Mouse (Mus musculus) bone marrow, adult 2 months (tissue): ENCODE measurements around the gene Sel1l. TPM values are rescaled to one million over a fixed set of nuclear protein-coding genes. Genes with fewer than 3 reads are reported as not detected.
A peak's percentile ranks its signal among the peaks of the same experiment; 100 is the strongest.

Source experiments
- H3K27ac ChIP-seq: fragments of 200-500 bp; 2 replicates; pipeline ENCODE4 v1.5.1; 2012; ENCODE audit warnings: low read depth, mild to moderate bottlenecking, control low read depth, inconsistent platforms, low read length; ENCODE audit not compliant: control insufficient read depth, poor library complexity, insufficient read depth
- H3K4me1 ChIP-seq: fragments of 200-500 bp; 2 replicates; pipeline ENCODE4 v1.6.1; 2011; ENCODE audit warnings: low read length; ENCODE audit not compliant: control insufficient read depth, insufficient read depth
- H3K4me3 ChIP-seq: fragments of 200-500 bp; replicated peaks from 2 replicates; pipeline ENCODE3; 2011; ENCODE audit warnings: mild to moderate bottlenecking, low read depth, low read length, control low read depth; ENCODE audit not compliant: control insufficient read depth
- CTCF ChIP-seq: fragments of 200-500 bp; IDR thresholded peaks from 2 replicates; pipeline ENCODE4 v1.5.1; 2011; ENCODE audit warnings: low read length, control low read depth; ENCODE audit not compliant: control insufficient read depth, insufficient read depth
- POLR2A ChIP-seq: fragments of 200-500 bp; IDR thresholded peaks from 2 replicates; pipeline ENCODE4 v1.6.1; 2011; ENCODE audit warnings: low read depth, mild to moderate bottlenecking, control low read depth, low read length, borderline replicate concordance; ENCODE audit not compliant: control insufficient read depth
- WGBS: fragments of 180-500 bp; shearing (Covaris S2); methylation state at CpG from one replicate; pipeline ENCODE4 v1.1.7; 2018; 5-methylcytosine and 5-hydroxymethylcytosine counted together
- polyA plus RNA-seq: library from polyadenylated mRNA; stranded (reverse); fragments of >200 nt; gene quantifications from 2 replicates; pipeline ENCODE4 v1.2.4, GENCODE M21; 2011; ENCODE audit warnings: low replicate concordance; ENCODE audit not compliant: missing spikeins, insufficient read depth, insufficient read length

The Sel1l gene
- polyA plus RNA-seq, 1 experiment = 54.0 TPM

GRCm38 (mm10) chr12:91854330-91854729 is 5.4 kb upstream of the Sel1l start:
- no peaks in the 10 kb centered on the region for H3K4me1 ChIP-seq
- H3K4me3 ChIP-seq = no peak overlapping the region
- TF ChIP-seq CTCF = no peak
- TF ChIP-seq POLR2A = no peak
- WGBS = 78% methylated on average over 8 of the region's 8 CpGs
- no peak overlapping the region for H3K27ac ChIP-seq

GRCm38 (mm10) chr12:91848394-91849044 is 438 bp downstream of the Sel1l start:
- TF ChIP-seq CTCF (no peak), POLR2A (no peak)
- no peaks in the 10 kb centered on the region for H3K4me1 ChIP-seq
- 2% methylated on average over 33 of the region's 33 CpGs for WGBS
- peak overlapping the region; percentile 94 for H3K4me3 ChIP-seq
- peak overlapping the region; percentile 74 for H3K27ac ChIP-seq

DNA sequence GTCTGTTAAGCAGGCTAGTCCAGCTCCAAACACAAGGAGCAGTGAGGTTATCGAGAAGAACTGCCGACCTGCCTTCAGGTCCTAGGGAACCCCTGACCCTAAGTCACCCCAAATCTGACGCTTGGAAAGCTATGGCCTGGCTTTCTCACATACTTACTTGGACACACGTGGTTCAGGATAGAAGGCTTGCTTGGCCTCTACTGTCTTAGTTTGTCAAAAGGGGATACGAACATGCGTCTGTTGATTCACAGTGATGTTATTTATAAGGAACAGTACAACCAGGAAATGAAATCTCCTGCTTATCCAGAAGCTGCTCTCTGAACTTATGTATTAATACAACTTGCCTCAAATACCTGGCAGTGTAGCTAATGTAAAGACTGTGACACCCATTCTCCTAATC is 2.9 kb downstream of the Sel1l start:
- no peak for TF ChIP-seq CTCF
- no peak for TF ChIP-seq POLR2A
- H3K4me3 ChIP-seq = no peak overlapping the region
- 88% methylated on average over 6 of the region's 6 CpGs for WGBS
- no peaks in the 10 kb centered on the region for H3K4me1 ChIP-seq
- H3K27ac ChIP-seq = no peak overlapping the region

DNA sequence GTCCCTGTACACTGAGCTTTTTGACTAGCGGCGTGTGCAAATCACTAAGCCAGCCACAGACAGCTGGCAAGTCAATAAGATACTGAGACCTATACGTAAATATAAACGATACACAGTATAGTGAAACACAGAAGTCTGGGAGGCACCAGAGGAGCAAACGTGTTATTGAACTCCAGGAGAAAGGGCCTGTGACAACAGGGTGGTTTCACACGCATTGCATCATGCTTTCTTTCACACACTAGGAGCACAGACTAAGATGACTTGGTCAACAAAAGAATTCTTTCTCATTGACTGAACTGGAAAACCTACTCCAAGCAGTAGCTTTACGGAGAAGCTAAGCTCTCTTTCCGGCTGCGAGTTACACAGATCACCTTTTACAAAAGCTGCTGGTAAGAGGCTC is 3.6 kb downstream of the Sel1l start:
- no peak for TF ChIP-seq CTCF
- TF ChIP-seq POLR2A = no peak

GRCm38 (mm10) chr12:91844542-91844941 is 4.4 kb downstream of the Sel1l start:
- H3K27ac ChIP-seq = no peak overlapping the region
- WGBS = 46% methylated on average over 4 of the region's 4 CpGs

More for the DNA sequence above, 3.6 kb downstream of the Sel1l start:
- Histone ChIP-seq H3K4me1 (no peaks in the 10 kb centered on the region), H3K4me3 (no peak overlapping the region), H3K27ac (no peak overlapping the region)
- 82% methylated on average over 9 of the region's 9 CpGs for WGBS

DNA sequence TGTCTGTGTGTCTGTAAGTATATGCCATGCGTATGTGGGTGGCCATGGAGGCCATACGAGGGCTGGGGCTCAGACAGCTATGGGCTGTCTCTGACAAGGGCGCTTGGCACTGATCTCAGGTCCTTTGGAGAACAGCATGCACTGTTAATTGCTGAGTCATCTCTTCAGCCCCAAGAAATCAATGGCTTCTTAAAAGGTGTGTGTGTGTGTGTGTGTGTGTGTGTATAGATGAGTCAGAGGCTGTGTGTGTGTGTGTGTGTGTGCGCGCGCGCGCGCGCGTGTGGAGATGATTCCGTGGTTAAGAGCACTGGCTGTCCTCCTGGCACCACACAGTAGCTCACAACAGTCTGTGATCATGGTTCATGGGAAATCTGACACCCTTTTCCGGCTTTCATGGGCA is 5.1 kb downstream of the Sel1l start:
- no peak overlapping the region for H3K4me3 ChIP-seq
- no peak overlapping the region for H3K27ac ChIP-seq
- TF ChIP-seq CTCF (no peak), POLR2A (no peak)
- WGBS = 92% methylated on average over 13 of the region's 13 CpGs
- no peaks in the 10 kb centered on the region for H3K4me1 ChIP-seq

More at GRCm38 (mm10) chr12:91844542-91844941, 4.4 kb downstream of the Sel1l start:
- no peak overlapping the region for H3K4me3 ChIP-seq
- no peak for TF ChIP-seq POLR2A
- no peak for TF ChIP-seq CTCF
- H3K4me1 ChIP-seq = no peaks in the 10 kb centered on the region

DNA sequence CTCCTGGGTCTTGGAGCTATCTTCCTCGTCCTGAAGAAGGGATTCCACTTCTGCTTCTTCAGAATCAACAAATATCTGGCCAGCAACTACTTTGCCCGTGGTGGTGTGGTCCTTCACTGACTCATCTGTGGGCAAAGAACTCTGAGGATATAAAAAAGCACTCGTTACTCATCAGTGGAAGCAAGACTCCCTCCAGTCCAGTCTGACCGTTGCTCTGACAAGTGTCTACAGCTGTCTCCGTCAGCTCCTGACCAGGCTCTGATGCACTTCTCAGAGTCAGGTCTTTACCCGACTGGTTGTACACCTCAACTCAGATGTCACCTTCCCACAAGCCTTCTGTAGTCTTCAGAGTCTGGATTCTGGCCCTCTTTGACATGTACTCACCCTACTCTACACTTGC is 7.2 kb downstream of the Sel1l start:
- TF ChIP-seq CTCF (no peak), POLR2A (no peak)
- H3K4me3 ChIP-seq = no peak overlapping the region
- H3K4me1 ChIP-seq = no peaks in the 10 kb centered on the region
- H3K27ac ChIP-seq = no peak overlapping the region
- 82% methylated on average over 6 of the region's 6 CpGs for WGBS

- WGBS = 78% methylated on average over 7 of the region's 7 CpGs
- no peak overlapping the region for H3K27ac ChIP-seq
- no peak overlapping the region for H3K4me3 ChIP-seq
- no peaks in the 10 kb centered on the region for H3K4me1 ChIP-seq
- TF ChIP-seq POLR2A (no peak), CTCF (no peak)
Measured at GRCm38 (mm10) chr12:91838261-91838660, 10.7 kb downstream of the Sel1l start.
